Mouse (Mus musculus) kidney, embryonic 14.5 days (tissue): ENCODE data around the gene Ybey. TPM values are rescaled to one million over a fixed set of nuclear protein-coding genes. Genes with fewer than 3 reads are reported as not detected.

Experiments used
- ATAC-seq: fragments of 200-750 bp; cut with Nextera tagmentation; 2 replicates; pipeline ENCODE4 v1.8.0; 2017; ENCODE audit warnings: moderate number of reproducible peaks, mild to moderate bottlenecking, moderate TSS enrichment, moderate library complexity; ENCODE audit not compliant: low FRiP score, low TSS enrichment
- H3K27ac ChIP-seq: fragments of 300-500 bp; sonication (generic); 2 replicates; pipeline ENCODE4 v1.5.1; 2014; ENCODE audit warnings: low read depth, mild to moderate bottlenecking, low read length, moderate library complexity, mixed read lengths
- H3K27me3 ChIP-seq: fragments of 300-500 bp; sonication (generic); 2 replicates; pipeline ENCODE4 v1.6.1; 2014; ENCODE audit warnings: mild to moderate bottlenecking, low read length; ENCODE audit not compliant: control insufficient read depth, insufficient read depth
- H3K36me3 ChIP-seq: fragments of 300-500 bp; sonication (generic); 2 replicates; pipeline ENCODE4 v1.6.1; 2014; ENCODE audit warnings: low read length, mixed read lengths; ENCODE audit not compliant: control insufficient read depth, insufficient read depth
- H3K4me1 ChIP-seq: fragments of 300-500 bp; sonication (generic); 2 replicates; pipeline ENCODE4 v1.6.1; 2014; ENCODE audit warnings: low read length, mixed read lengths; ENCODE audit not compliant: control insufficient read depth, insufficient read depth
- H3K4me2 ChIP-seq: fragments of 300-500 bp; sonication (generic); replicated peaks from 2 replicates; pipeline ENCODE4 v1.6.1; 2014; ENCODE audit warnings: low read depth, mild to moderate bottlenecking, low read length
- H3K4me3 ChIP-seq: fragments of 300-500 bp; sonication (generic); 2 replicates; pipeline ENCODE4 v1.5.1; 2014; ENCODE audit warnings: mild to moderate bottlenecking, low read length
- H3K9ac ChIP-seq: fragments of 300-500 bp; sonication (generic); 2 replicates; pipeline ENCODE4 v1.6.1; 2014; ENCODE audit warnings: low read depth, mild to moderate bottlenecking, low read length, moderate library complexity
- H3K9me3 ChIP-seq: fragments of 300-500 bp; sonication (generic); 2 replicates; pipeline ENCODE4 v1.6.1; 2016; ENCODE audit warnings: low read length; ENCODE audit not compliant: control insufficient read depth
- WGBS: fragments of 180-500 bp; shearing (Covaris S2); extraction: QIAGEN DNeasy Blood & Tissue Kit; methylation state at CpG from one replicate; pipeline ENCODE4 v1.1.7; 2014; 5-methylcytosine and 5-hydroxymethylcytosine counted together
- polyA plus RNA-seq: library from polyadenylated mRNA; unstranded; fragments of >200 nt; fragmentation: Nextera tagmentation; extraction: Ambion mirVana; gene quantifications from 2 replicates; pipeline ENCODE4 v1.2.1, GENCODE M21; 2014

Gene Ybey
- polyA plus RNA-seq, 1 experiment from 2014 or later, result 5.3 TPM

DNA sequence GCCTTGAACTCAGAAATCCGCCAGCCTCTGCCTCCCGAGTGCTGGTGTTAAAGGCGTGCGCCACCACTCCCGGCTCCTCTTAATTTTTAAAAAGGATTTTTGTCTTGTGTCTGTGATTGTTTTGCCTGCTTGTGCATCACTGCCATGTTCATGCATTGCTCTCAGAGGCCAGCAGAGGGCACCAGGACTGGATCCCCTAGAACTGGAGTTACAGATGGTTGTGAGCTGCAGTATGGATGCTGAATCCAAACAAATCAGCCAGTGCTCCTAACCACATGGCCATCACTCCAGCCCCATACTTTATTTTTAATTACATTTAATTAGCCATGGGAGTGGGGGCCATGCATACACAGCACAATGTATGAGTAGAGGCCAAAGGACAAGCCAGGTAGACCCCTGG is 13.6 kb downstream of the Ybey start:
- WGBS, result 56% methylated on average over 5 of the region's 5 CpGs
- Histone ChIP-seq H3K4me1 (no peaks in the 10 kb centered on the region), H3K36me3 (no peaks in the 10 kb centered on the region), H3K4me3 (no peak overlapping the region), H3K9me3 (peaks cover 9% of the 10 kb centered on the region), H3K27ac (no peak overlapping the region), H3K27me3 (no peaks in the 10 kb centered on the region), H3K4me2 (no peak overlapping the region), H3K9ac (no peak overlapping the region)
- 0 out of 2 replicates have a peak, but pooled peaks have one; percentile 62 for ATAC-seq

DNA sequence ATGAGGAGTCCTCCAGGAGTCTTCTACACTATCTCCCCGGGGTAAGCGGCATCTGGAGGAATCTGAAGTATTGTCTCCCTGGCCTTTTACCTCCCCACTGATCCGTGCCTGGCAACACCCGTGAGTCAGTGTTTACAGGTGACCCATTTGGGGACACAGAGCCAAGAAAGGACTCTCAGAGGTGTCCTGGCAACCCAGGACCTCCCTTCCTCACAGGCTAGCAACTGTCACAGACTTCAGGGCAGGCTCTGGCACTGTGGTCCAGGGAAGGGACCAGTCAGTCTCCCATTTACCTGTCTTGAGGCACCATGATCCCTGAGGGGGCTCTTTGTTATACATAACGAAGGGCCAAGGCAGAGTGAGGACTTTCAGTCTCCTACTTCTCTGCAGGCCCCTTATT is 20.1 kb downstream of the Ybey start, which contains the start of gene 2610028H24Rik:
Gene 2610028H24Rik (plus strand): TSS at position 231 of the 400 bp plus-strand sequence.
- ATAC-seq, result no peak
- Histone ChIP-seq H3K36me3 (no peaks in the 10 kb centered on the region), H3K4me3 (no peak within 1 kb of the TSS), H3K27ac (no peak within 1 kb of the TSS), H3K4me1 (peaks cover 2% of the 10 kb centered on the region; the same call in 1 of the 2 replicates), H3K27me3 (no peaks in the 10 kb centered on the region), H3K9me3 (no peaks in the 10 kb centered on the region), H3K4me2 (no peak within 1 kb of the TSS), H3K9ac (no peak within 1 kb of the TSS)
- WGBS, result 67% methylated on average over 5 of the region's 5 CpGs

DNA sequence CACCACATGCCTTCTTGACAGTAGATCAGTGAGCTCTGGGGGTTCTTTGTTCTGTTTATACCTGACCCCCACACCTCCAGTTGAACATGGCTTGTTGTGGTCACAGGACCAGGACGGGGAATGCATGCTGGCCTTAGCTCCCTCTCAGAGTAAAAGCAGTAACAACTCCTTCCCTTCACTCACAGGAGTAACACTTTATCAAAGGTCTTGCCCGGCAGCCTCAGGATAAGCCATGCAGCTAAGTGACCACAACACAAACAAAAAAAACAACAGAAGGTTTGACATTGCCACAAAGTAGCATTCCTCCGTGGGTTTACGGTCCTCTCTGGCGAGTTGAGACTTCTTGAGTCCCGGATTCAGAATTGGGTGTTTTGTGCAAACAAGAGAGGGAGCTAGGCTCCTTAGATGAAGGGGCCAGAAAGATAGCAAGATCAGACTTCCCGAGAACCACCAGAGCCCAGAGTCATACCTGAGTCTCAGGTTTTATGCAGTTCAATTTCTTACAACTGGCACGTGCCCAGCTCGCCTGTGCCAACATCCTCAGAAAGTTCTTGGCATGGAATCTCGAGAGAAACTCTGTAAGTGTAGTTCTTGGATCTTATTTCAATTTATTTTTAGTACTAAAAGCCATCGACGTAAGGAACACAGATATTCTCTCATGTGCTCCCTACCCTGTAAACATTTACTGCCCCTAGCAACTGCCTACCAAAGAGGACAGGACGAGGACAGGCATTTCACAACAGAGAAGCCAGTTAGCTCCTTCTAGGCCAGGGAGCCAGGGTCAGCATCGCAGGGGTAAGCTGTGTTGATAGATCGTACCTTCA is 21.3 kb downstream of the Ybey start:
- no peaks in the 10 kb centered on the region for H3K9me3 ChIP-seq
- 77% methylated on average over 15 of the region's 15 CpGs for WGBS
- H3K9ac ChIP-seq, result no peak overlapping the region
- H3K4me3 ChIP-seq, result no peak overlapping the region
- no peaks in the 10 kb centered on the region for H3K36me3 ChIP-seq
- no peaks in the 10 kb centered on the region for H3K27me3 ChIP-seq
- no peak overlapping the region for H3K4me2 ChIP-seq
- no peak for ATAC-seq
- H3K4me1 ChIP-seq, result peaks cover 8% of the 10 kb centered on the region
- H3K27ac ChIP-seq, result no peak overlapping the region

DNA sequence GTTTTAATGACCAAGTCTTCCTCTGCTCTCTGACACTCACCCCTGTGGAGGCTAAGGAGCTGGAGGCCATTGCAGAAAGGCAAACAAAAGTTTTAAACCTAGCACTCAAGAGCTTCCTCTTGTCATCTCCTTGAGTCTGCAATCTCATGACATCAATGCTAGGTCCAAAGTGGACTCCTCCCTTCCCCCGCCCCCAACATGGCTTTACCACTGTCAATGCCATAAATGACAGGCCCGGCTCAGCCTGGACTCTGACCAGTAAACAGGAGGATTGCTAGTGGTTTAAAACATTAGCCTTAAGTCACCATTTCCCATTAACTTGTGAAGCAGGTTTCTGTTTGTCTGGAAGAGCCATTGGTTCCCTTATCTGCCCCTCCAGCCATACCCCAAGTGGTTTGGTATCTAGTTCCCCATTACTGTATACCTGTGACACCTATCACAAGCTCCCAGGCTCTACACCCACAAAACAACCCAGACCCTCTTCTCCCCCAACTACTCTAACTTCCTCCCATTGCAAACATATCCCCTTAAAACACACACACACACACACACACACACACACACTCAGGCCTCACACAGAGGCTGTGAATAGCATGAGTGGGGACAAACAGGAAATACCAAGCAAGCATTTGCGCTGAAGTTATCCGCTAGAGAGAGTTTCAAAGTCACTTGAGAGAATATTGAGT is 22.8 kb downstream of the Ybey start:
- Histone ChIP-seq H3K4me3 (no peak overlapping the region), H3K36me3 (no peaks in the 10 kb centered on the region), H3K27ac (no peak overlapping the region; the same call in 1 of the 2 replicates), H3K4me2 (no peak overlapping the region), H3K27me3 (no peaks in the 10 kb centered on the region), H3K9me3 (no peaks in the 10 kb centered on the region), H3K9ac (no peak overlapping the region), H3K4me1 (peaks cover 14% of the 10 kb centered on the region)
- no peak for ATAC-seq
- 73% methylated on average over 4 of the region's 4 CpGs for WGBS

DNA sequence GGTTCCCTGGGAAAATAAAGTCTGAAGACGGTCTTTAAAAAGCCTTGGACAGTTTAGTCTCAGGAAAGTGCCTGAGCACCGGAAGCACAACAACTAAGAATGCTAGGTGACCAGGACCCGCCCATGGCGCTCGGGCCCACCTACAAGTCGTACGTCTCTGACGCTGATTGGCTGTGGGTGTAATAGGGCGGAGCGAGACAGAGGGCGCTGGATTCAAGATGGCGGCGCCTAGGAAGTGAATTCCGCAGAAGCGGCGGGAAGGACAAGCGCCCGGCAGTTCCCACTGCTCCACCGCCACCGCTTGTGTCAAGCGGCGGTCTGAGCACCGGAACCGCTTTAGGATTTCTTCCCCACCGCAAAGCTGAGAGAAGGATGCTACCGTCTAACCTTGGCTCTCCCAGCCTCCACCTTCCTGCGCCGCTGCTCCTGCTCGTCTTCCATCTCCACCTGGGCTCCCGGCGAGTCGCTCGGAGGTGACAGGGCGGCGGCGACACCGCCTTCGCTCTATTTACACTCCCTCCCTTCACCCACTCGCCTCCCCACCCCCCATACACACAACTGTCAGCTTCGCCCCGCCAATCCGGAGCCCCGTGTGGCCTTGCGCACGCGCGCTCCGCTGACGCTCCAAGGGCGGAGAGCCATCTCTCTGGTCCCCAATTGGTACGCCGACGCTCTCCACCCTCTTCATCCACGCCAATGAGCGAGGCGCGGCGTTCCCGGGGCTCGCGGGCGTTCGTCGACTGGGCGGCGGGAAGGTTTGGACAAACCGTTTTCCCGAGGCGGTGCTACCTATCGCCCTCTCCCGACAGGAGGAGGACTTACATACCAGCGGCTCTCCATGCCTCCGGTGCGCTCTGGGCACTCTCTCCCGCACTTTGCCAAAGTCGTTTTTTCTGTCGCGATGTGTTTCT is 26.5 kb downstream of the Ybey start, which contains the start of gene Pcnt:
Gene Pcnt (minus strand): TSS at position 609 of the 911 bp plus-strand sequence.
- peak within 1 kb of the TSS; percentile 96 for H3K27ac ChIP-seq
- peak within 1 kb of the TSS; percentile 93 for H3K4me3 ChIP-seq
- no peaks in the 10 kb centered on the region for H3K9me3 ChIP-seq
- peaks cover 19% of the 10 kb centered on the region for H3K36me3 ChIP-seq
- no peaks in the 10 kb centered on the region for H3K27me3 ChIP-seq
- under 1% methylated on average over 77 of the region's 78 CpGs for WGBS
- peak; percentile 99 for ATAC-seq
- H3K4me1 ChIP-seq, result peaks cover 17% of the 10 kb centered on the region
- peak within 1 kb of the TSS; percentile 91 for H3K9ac ChIP-seq
- peak within 1 kb of the TSS; percentile 77 for H3K4me2 ChIP-seq

DNA sequence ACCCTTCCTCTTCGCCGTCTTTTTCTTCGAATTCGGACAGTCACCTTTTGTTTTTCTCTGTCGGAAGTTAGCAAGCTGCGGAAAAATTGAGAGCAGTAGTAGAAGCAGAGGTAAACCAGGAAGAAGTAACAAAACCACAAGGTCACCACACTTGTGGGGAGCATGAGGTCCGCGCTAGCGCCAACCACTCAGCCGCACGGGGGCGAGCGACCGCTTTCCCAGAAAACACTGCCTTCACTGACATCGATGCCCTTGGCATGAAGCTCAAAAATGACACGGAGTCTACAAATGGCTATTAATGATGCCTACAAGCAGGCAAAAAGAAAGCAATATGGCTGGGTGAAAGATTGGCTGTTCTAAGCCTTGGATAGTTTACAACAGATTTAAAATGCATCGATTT is 28.6 kb downstream of the Ybey start, which contains the start of gene AC141477.1:
Gene AC141477.1 (minus strand): TSS at position 164 of the 400 bp plus-strand sequence.
- H3K9me3 ChIP-seq, result no peaks in the 10 kb centered on the region
- no peaks in the 10 kb centered on the region for H3K27me3 ChIP-seq
- no peak within 1 kb of the TSS for H3K9ac ChIP-seq
- H3K4me2 ChIP-seq, result no peak within 1 kb of the TSS
- no peak within 1 kb of the TSS; the same call in 1 of the 2 replicates for H3K4me3 ChIP-seq
- no peak for ATAC-seq
- H3K4me1 ChIP-seq, result peaks cover 17% of the 10 kb centered on the region
- 98% methylated on average over 17 of the region's 17 CpGs for WGBS
- no peak within 1 kb of the TSS for H3K27ac ChIP-seq
- H3K36me3 ChIP-seq, result peaks cover 37% of the 10 kb centered on the region

DNA sequence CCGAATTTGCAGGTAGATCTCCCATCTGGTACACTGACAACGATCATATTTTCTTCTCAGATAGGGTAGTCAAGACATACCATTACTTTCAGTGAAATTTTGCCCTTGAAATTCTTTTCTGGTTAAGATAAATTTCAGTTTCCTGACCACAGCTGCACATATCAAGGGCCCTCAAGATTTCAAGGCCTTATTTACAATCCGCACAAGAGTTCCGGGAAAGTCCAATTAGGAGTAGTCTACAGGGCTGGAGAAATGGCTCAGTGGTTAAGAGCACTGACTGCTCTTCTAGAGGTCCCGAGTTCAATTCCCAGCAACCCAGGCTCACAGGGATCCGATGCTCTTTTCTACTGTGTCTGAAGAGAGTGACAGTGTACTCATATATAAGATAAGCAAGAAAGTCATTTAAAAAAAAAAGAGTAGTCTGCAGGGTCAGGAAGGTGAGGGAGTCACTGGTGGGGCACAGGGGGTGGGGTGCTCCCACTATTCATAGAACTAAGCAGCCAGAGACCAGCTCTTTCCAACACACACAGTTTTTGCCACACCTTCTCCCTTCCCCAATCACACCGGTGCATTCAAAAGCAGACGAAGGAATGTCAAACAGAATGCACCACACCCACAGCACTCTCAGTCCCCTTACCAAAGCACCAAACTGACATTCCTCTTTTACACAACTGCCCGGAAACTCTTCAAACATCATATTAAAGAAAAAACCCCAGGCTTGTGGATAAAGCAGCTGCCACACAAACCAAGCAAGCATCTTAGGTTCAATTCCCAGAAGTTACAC is 29.6 kb downstream of the Ybey start:
- Histone ChIP-seq H3K4me2 (no peak overlapping the region), H3K9ac (no peak overlapping the region), H3K9me3 (no peaks in the 10 kb centered on the region), H3K4me3 (no peak overlapping the region), H3K4me1 (peaks cover 17% of the 10 kb centered on the region), H3K27ac (no peak overlapping the region), H3K27me3 (no peaks in the 10 kb centered on the region), H3K36me3 (peaks cover 47% of the 10 kb centered on the region)
- 97% methylated on average over 9 of the region's 9 CpGs for WGBS
- no peak for ATAC-seq

DNA sequence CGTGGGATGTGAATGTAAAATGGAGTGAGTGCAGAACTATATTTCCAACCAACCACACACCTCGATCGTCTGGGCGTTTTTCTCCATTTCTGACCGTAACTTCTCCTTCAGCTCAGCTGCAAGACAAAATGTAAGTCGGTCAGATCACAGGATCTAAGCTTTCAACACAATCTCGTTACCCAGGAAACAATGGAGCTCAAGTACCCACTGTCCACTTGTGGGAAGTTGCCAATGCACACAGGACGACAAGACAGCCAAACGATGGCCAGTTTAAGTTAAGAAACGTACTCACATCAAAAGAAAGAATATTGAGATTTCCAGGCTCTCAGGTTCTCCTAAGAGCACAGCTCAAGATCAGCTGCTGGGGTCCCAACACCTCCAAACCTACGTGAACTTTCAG is 35.0 kb downstream of the Ybey start:
- ATAC-seq, result no peak
- Histone ChIP-seq H3K4me2 (no peak overlapping the region), H3K27me3 (no peaks in the 10 kb centered on the region), H3K9me3 (no peaks in the 10 kb centered on the region), H3K4me1 (no peaks in the 10 kb centered on the region), H3K27ac (no peak overlapping the region), H3K36me3 (peaks cover 87% of the 10 kb centered on the region), H3K9ac (no peak overlapping the region; the same call in 1 of the 2 replicates), H3K4me3 (no peak overlapping the region)
- 96% methylated on average over 11 of the region's 11 CpGs for WGBS
